Mouse (Mus musculus) liver, embryonic 12.5 days (tissue): ENCODE data around the gene Epn1. TPM values are rescaled to one million over a fixed set of nuclear protein-coding genes. Genes with fewer than 3 reads are reported as not detected.

Experiments
- ATAC-seq: fragments of 200-750 bp; cut with Nextera tagmentation; 2 replicates; pipeline ENCODE4 v1.8.0; 2017; ENCODE audit warnings: moderate number of reproducible peaks, mild to moderate bottlenecking, moderate library complexity
- H3K27ac ChIP-seq: fragments of 300-500 bp; sonication (generic); 2 replicates; pipeline ENCODE4 v1.5.1; 2016; ENCODE audit warnings: mild to moderate bottlenecking
- H3K27me3 ChIP-seq: fragments of 300-500 bp; sonication (generic); replicated peaks from 2 replicates; pipeline ENCODE4 v1.6.1; 2016; ENCODE audit warnings: mild to moderate bottlenecking, moderate library complexity
- H3K36me3 ChIP-seq: fragments of 300-500 bp; sonication (generic); 2 replicates; pipeline ENCODE4 v1.6.1; 2016; ENCODE audit warnings: mild to moderate bottlenecking, moderate library complexity
- H3K4me1 ChIP-seq: fragments of 300-500 bp; sonication (generic); 2 replicates; pipeline ENCODE4 v1.6.1; 2016
- H3K4me2 ChIP-seq: fragments of 300-500 bp; sonication (generic); 2 replicates; pipeline ENCODE4 v1.6.1; 2016; ENCODE audit warnings: mild to moderate bottlenecking, moderate library complexity
- H3K4me3 ChIP-seq: fragments of 300-500 bp; sonication (generic); 2 replicates; pipeline ENCODE4 v1.5.1; 2016; ENCODE audit warnings: mild to moderate bottlenecking, moderate library complexity
- H3K9ac ChIP-seq: fragments of 300-500 bp; sonication (generic); 2 replicates; pipeline ENCODE4 v1.6.1; 2016; ENCODE audit warnings: mild to moderate bottlenecking, moderate library complexity
- H3K9me3 ChIP-seq: fragments of 300-500 bp; sonication (generic); replicated peaks from 2 replicates; pipeline ENCODE4 v1.6.1; 2016; ENCODE audit warnings: mild to moderate bottlenecking, moderate library complexity
- WGBS: fragments of 180-500 bp; shearing (Covaris S2); methylation state at CpG from one replicate; pipeline ENCODE4 v1.1.7; 2016; ENCODE audit not compliant: insufficient replicate concordance; 5-methylcytosine and 5-hydroxymethylcytosine counted together
- polyA plus RNA-seq: library from polyadenylated mRNA; unstranded; fragments of >200 nt; fragmentation: Nextera tagmentation; extraction: Ambion mirVana; gene quantifications from 2 replicates; pipeline ENCODE4 v1.2.1, GENCODE M21; 2016

The Epn1 gene
- polyA plus RNA-seq = 66.2 and 69.1 TPM in 2 replicates

DNA sequence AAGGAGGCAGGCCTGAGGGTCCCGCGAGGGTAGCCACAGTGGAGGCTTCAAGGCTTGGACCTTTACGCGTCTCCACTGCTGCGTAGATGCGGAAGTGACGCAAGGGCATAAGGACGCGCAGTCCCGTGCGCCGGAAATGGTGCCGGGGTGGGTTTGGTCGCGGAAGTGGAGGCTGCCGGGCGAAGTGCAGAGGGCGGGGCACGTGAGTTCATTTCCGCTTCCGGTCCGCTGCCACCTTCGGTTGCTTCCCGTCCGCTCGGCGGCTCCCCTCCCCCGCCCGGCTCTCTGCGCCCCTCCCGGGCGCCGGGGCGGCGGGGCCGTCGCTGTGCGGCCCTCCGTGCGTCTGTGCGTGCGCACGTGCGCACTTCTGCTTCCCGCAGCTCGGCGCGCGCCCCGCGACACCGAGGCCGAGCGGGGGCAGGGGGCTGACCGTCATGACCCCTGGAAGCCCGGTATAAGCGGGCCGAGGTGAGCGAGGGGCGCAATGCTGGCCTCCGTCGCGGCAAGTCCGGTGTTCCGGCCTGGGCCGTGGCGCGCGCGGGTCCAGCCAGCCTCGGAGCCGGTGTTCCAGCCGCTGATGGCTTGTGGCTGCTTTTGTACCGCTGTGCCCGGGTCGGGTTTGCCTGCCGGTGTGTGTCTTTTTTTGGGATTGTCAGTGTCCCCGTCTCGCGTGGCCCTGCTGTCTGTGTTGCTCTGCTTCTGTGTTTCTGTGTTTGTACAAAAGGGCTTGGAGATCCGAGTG, at the start of gene Epn1:
Epn1 (plus strand) TSS at position 226 of the 742 bp plus-strand sequence.
- Histone ChIP-seq H3K27ac (peak within 1 kb of the TSS; percentile 97), H3K9ac (peak within 1 kb of the TSS; percentile 98), H3K4me3 (peak within 1 kb of the TSS; percentile 99), H3K27me3 (no peaks in the 10 kb centered on the region), H3K4me2 (peak within 1 kb of the TSS; percentile 87), H3K9me3 (no peaks in the 10 kb centered on the region), H3K36me3 (peaks cover 76% of the 10 kb centered on the region), H3K4me1 (peaks cover 80% of the 10 kb centered on the region)
- under 1% methylated on average over 80 of the region's 81 CpGs for WGBS
- peak; percentile 88 for ATAC-seq

- no peak for ATAC-seq
These were observed 49.3 kb upstream of the Epn1 start for GRCm38 (mm10) chr7:5030554-5031275.

GRCm38 (mm10) chr7:5031496-5031895, 48.5 kb upstream of the Epn1 start:
- Histone ChIP-seq H3K4me2 (no peak overlapping the region), H3K4me1 (no peaks in the 10 kb centered on the region), H3K9me3 (peaks cover 38% of the 10 kb centered on the region), H3K9ac (no peak overlapping the region), H3K27me3 (no peaks in the 10 kb centered on the region), H3K36me3 (peaks cover 94% of the 10 kb centered on the region), H3K4me3 (no peak overlapping the region), H3K27ac (no peak overlapping the region)
- WGBS = 90% methylated on average over 46 of the region's 46 CpGs
- ATAC-seq = no peak

More at GRCm38 (mm10) chr7:5030554-5031275, 49.3 kb upstream of the Epn1 start:
- peaks cover 38% of the 10 kb centered on the region for H3K9me3 ChIP-seq
- no peaks in the 10 kb centered on the region for H3K4me1 ChIP-seq
- H3K36me3 ChIP-seq = peaks cover 93% of the 10 kb centered on the region
- WGBS = 92% methylated on average over 63 of the region's 63 CpGs
- no peak overlapping the region for H3K4me2 ChIP-seq
- no peaks in the 10 kb centered on the region for H3K27me3 ChIP-seq
- no peak overlapping the region for H3K27ac ChIP-seq
- peak overlapping the region; percentile 7; the same call in 1 of the 2 replicates for H3K4me3 ChIP-seq
- no peak overlapping the region for H3K9ac ChIP-seq

- no peak within 1 kb of the TSS for H3K4me2 ChIP-seq
These were observed 46.2 kb upstream of the Epn1 start, which contains the start of gene 4632433K11Rik for GRCm38 (mm10) chr7:5033818-5034217. 4632433K11Rik (plus strand) TSS chr7:5034118.

DNA sequence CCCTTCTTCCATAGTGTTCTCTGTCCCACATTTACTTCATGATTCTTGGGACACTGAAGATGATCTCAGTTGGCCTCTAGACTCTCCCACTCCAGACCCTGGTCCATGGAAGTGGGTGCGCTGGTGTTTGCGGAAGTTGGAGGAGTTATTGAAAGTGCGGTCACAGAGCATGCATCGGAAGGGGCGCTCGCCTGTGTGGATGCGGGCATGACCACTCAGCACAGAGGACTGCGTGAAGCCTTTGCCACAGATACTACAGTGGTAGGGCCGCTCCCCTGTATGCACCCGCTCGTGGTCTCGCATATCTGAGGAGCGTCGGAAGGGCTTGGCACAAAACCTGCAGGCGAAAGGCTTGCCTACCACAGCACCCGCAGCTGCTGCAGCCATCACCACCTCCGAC, 44.4 kb upstream of the Epn1 start:
- Histone ChIP-seq H3K9me3 (peaks cover 17% of the 10 kb centered on the region), H3K27ac (no peak overlapping the region), H3K27me3 (no peaks in the 10 kb centered on the region), H3K4me3 (no peak overlapping the region), H3K4me2 (no peak overlapping the region), H3K9ac (no peak overlapping the region), H3K4me1 (peaks cover 28% of the 10 kb centered on the region), H3K36me3 (peaks cover 56% of the 10 kb centered on the region)
- no peak for ATAC-seq
- 89% methylated on average over 17 of the region's 17 CpGs for WGBS

More at GRCm38 (mm10) chr7:5033818-5034217, 46.2 kb upstream of the Epn1 start, which contains the start of gene 4632433K11Rik:
- no peak for ATAC-seq
- 65% methylated on average over 3 of the region's 3 CpGs for WGBS
- Histone ChIP-seq H3K4me3 (no peak within 1 kb of the TSS), H3K27me3 (no peaks in the 10 kb centered on the region), H3K9ac (no peak within 1 kb of the TSS), H3K9me3 (peaks cover 35% of the 10 kb centered on the region), H3K4me1 (peaks cover 16% of the 10 kb centered on the region), H3K27ac (no peak within 1 kb of the TSS), H3K36me3 (peaks cover 72% of the 10 kb centered on the region)

- WGBS = 87% methylated on average over 9 of the region's 9 CpGs
- peaks cover 52% of the 10 kb centered on the region for H3K36me3 ChIP-seq
- no peak for ATAC-seq
- H3K9ac ChIP-seq = no peak overlapping the region
- H3K4me2 ChIP-seq = no peak overlapping the region
- H3K27ac ChIP-seq = no peak overlapping the region
- H3K4me1 ChIP-seq = peaks cover 28% of the 10 kb centered on the region
- H3K27me3 ChIP-seq = no peaks in the 10 kb centered on the region
- peaks cover 12% of the 10 kb centered on the region for H3K9me3 ChIP-seq
- no peak overlapping the region for H3K4me3 ChIP-seq
These were observed 43.9 kb upstream of the Epn1 start for GRCm38 (mm10) chr7:5036136-5036535.

- no peak for ATAC-seq
- Histone ChIP-seq H3K27me3 (no peaks in the 10 kb centered on the region), H3K4me2 (peak overlapping the region; percentile 72; the same call in 1 of the 2 replicates), H3K36me3 (peaks cover 43% of the 10 kb centered on the region), H3K9me3 (peaks cover 3% of the 10 kb centered on the region), H3K27ac (no peak overlapping the region), H3K4me1 (peaks cover 28% of the 10 kb centered on the region), H3K9ac (no peak overlapping the region), H3K4me3 (no peak overlapping the region)
- 86% methylated on average over 7 of the region's 7 CpGs for WGBS
These were observed 43.0 kb upstream of the Epn1 start for GRCm38 (mm10) chr7:5037026-5037425.

DNA sequence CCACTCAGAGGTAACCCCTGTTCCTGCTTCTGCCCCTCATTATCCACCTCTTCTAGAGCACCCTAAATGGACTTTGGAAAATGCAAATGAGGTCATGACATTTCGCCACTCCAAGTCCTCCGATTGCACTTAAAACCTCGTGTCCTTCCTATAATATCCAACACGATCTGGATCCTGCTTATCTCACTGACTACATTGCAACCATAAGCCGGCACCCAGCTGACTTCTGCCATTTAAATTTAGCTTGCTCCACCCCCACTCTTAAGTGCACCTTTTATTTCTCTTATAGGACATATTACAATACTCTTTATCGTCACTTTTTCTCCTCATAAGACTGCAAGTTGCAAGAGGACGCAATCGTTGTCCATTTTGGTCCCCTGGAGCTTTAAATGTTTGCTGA, 42.6 kb upstream of the Epn1 start:
- WGBS = 69% methylated on average over 8 of the region's 8 CpGs
- ATAC-seq = no peak

DNA sequence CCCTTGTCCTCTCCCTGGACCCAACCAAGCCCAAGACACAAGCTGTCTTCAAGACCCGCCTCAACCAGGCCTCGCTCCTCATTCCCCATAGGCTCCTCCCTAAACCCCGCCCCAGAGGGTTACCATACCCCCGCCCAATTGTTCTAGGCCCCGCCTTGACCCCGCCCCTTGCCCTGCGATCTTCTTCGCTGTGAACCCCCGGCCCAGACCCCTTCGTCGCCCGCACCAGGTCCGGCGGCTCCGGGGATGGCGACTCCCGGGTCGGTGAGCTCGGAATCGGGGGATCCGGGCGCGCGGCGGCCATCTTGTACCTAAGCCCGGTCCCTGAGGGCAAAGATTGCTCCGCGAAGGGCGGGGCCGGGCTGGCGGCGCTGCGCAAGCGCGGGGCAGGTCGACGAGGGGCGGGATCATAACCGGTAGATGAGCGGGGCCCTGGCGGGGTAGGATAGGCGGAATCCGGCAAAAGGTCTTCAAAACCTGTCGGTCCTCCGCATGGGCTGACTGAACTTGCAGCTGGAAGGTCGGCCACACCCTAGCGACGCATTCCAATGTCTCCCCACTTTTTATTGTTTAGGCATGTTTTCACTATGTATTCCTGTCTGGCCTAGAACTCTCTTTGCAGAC, 41.8 kb upstream of the Epn1 start, which contains the start of gene Zfp784:
Zfp784 (minus strand) TSS at position 338 of the 624 bp plus-strand sequence.
- peaks cover 31% of the 10 kb centered on the region for H3K36me3 ChIP-seq
- H3K27me3 ChIP-seq = no peaks in the 10 kb centered on the region
- H3K9me3 ChIP-seq = no peaks in the 10 kb centered on the region
- peak within 1 kb of the TSS; percentile 76 for H3K4me3 ChIP-seq
- peak within 1 kb of the TSS; percentile 72 for H3K4me2 ChIP-seq
- H3K4me1 ChIP-seq = peaks cover 28% of the 10 kb centered on the region
- peak within 1 kb of the TSS; percentile 77 for H3K9ac ChIP-seq
- peak; percentile 97 for ATAC-seq
- peak within 1 kb of the TSS; percentile 88 for H3K27ac ChIP-seq
- under 1% methylated on average over 48 of the region's 48 CpGs for WGBS

More for the DNA sequence above, 42.6 kb upstream of the Epn1 start:
- Histone ChIP-seq H3K4me3 (peak overlapping the region; percentile 76), H3K27me3 (no peaks in the 10 kb centered on the region), H3K9ac (peak overlapping the region; percentile 77), H3K9me3 (no peaks in the 10 kb centered on the region; the same call in 1 of the 2 replicates), H3K36me3 (peaks cover 38% of the 10 kb centered on the region), H3K4me2 (peak overlapping the region; percentile 72), H3K4me1 (peaks cover 28% of the 10 kb centered on the region), H3K27ac (peak overlapping the region; percentile 88)

DNA sequence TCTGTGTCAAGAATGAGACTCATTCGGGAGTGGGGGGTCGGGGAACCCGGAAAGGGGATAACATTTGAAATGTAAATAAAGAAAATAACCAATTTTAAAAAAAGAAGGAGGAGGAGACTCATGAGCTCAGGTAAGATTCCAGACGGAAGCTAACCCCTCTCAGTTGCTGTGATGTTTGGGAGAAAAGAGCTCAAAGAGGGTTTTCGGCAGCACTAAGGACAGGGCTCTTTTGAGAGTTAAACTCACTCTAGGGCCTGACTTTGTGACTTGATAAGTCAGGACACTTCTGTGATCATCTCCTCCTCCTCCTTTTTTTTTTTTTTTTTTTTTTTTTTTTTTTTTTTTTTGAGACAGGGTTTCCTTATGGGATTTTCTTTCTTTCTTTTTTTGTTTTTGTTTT, 41.1 kb upstream of the Epn1 start:
- Histone ChIP-seq H3K4me1 (peaks cover 28% of the 10 kb centered on the region), H3K9ac (peak overlapping the region; percentile 77), H3K4me2 (peak overlapping the region; percentile 72), H3K36me3 (peaks cover 24% of the 10 kb centered on the region), H3K4me3 (peak overlapping the region; percentile 76), H3K27me3 (no peaks in the 10 kb centered on the region), H3K27ac (peak overlapping the region; percentile 88), H3K9me3 (no peaks in the 10 kb centered on the region)
- 30% methylated on average over 5 of the region's 5 CpGs for WGBS
- ATAC-seq = no peak

- ATAC-seq = no peak
- Histone ChIP-seq H3K9ac (no peak overlapping the region), H3K9me3 (no peaks in the 10 kb centered on the region), H3K36me3 (peaks cover 3% of the 10 kb centered on the region; the same call in 1 of the 2 replicates), H3K4me3 (no peak overlapping the region), H3K27me3 (peaks cover 21% of the 10 kb centered on the region), H3K4me2 (no peak overlapping the region), H3K27ac (no peak overlapping the region), H3K4me1 (peaks cover 1% of the 10 kb centered on the region)
- WGBS = 18% methylated on average over 2 of the region's 2 CpGs
These were observed 35.1 kb upstream of the Epn1 start for GRCm38 (mm10) chr7:5044981-5045380.
